Mouse (Mus musculus): ENCODE data around the gene Tcea3. TPM values are rescaled to one million over a fixed set of nuclear protein-coding genes. Genes with fewer than 3 reads are reported as not detected.

Gene Tcea3
- polyA plus RNA-seq, 1 experiment from 2014 or later: 1.2 TPM

- WGBS: 80% methylated on average over 23 of the region's 23 CpGs
- peak overlapping the region; percentile 75; the same call in 1 of the 2 replicates for H3K27ac ChIP-seq (ENCODE audit: low read length)
- ATAC-seq: no peak
Measured at GRCm38 (mm10) chr4:136224677-136225460, 22.7 kb upstream of the Tcea3 start.

GRCm38 (mm10) chr4:136227408-136227807, 20.1 kb upstream of the Tcea3 start:
- Histone ChIP-seq H3K27me3 (ENCODE audit: control insufficient read depth, insufficient read depth, low read depth, low read length) (no peaks in the 10 kb centered on the region), H3K9ac (ENCODE audit: low read depth, low read length) (no peak overlapping the region), H3K4me1 (ENCODE audit: control insufficient read depth, insufficient read depth, low read length) (peaks cover 12% of the 10 kb centered on the region), H3K9me3 (replicated peaks; ENCODE audit: control insufficient read depth, low read length, poor library complexity, severe bottlenecking) (no peaks in the 10 kb centered on the region), H3K36me3 (ENCODE audit: control insufficient read depth, insufficient read depth, low read length) (no peaks in the 10 kb centered on the region), H3K27ac (ENCODE audit: low read length) (no peak overlapping the region), H3K4me3 (ENCODE audit: low read depth, low read length) (no peak overlapping the region), H3K4me2 (ENCODE audit: low read length) (no peak overlapping the region)
- 85% methylated on average over 7 of the region's 7 CpGs for WGBS
- ATAC-seq: no peak

More at GRCm38 (mm10) chr4:136224677-136225460, 22.7 kb upstream of the Tcea3 start:
- Histone ChIP-seq H3K4me2 (ENCODE audit: low read length) (no peak overlapping the region), H3K27me3 (ENCODE audit: control insufficient read depth, insufficient read depth, low read depth, low read length) (no peaks in the 10 kb centered on the region), H3K9ac (ENCODE audit: low read depth, low read length) (no peak overlapping the region), H3K36me3 (ENCODE audit: control insufficient read depth, insufficient read depth, low read length) (no peaks in the 10 kb centered on the region), H3K9me3 (replicated peaks; ENCODE audit: control insufficient read depth, low read length, poor library complexity, severe bottlenecking) (no peaks in the 10 kb centered on the region), H3K4me3 (ENCODE audit: low read depth, low read length) (no peak overlapping the region), H3K4me1 (ENCODE audit: control insufficient read depth, insufficient read depth, low read length) (peaks cover 12% of the 10 kb centered on the region)

DNA sequence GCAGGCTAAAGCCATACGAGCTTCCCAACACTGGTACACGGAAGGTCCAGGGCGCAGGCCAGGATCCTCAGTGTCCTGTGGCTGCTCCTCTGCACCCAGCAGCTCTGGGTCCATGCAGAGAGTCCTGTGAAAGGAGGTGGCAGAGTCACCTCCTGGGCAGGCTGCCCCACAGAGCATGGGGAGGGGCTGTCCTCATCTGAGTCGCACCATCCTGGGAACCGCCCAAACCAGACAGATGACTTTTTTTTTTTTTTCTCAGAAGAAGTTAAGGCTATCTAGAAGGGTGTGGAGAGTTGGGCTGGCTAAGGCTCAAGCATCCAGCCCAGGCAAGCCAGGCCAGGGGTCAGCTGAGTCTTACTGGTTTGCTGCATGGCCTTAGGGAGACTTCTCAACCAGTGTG, 18.9 kb upstream of the Tcea3 start:
- H3K36me3 ChIP-seq (ENCODE audit: control insufficient read depth, insufficient read depth, low read length): no peaks in the 10 kb centered on the region
- no peak overlapping the region for H3K4me3 ChIP-seq (ENCODE audit: low read depth, low read length)
- no peak overlapping the region for H3K27ac ChIP-seq (ENCODE audit: low read length)
- peaks cover 7% of the 10 kb centered on the region for H3K4me1 ChIP-seq (ENCODE audit: control insufficient read depth, insufficient read depth, low read length)
- no peak overlapping the region for H3K9ac ChIP-seq (ENCODE audit: low read depth, low read length)
- H3K4me2 ChIP-seq (ENCODE audit: low read length): no peak overlapping the region
- ATAC-seq: no peak
- H3K27me3 ChIP-seq (ENCODE audit: control insufficient read depth, insufficient read depth, low read depth, low read length): no peaks in the 10 kb centered on the region
- H3K9me3 ChIP-seq (replicated peaks; ENCODE audit: control insufficient read depth, low read length, poor library complexity, severe bottlenecking): no peaks in the 10 kb centered on the region
- 79% methylated on average over 5 of the region's 5 CpGs for WGBS

DNA sequence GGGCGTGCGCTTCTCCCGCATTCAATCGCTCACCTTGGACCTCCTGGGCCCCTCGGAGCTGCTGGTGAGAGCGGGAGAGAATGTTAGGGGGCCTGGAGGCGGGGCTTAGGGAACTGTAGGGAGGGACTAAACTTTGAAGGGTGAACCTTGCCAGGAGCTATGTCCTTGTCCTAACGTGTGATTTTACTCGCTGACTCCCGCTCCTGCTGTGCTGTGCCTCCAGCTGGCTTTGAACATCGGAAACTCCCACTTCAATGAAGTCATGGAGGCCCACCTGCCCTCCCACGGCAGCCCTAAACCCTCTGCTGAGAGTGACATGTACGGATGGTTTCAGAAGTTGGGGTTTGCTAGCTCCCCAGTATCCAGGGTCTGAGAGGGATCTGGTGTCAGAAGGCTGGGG, 8.9 kb upstream of the Tcea3 start:
- WGBS: 29% methylated on average over 13 of the region's 13 CpGs
- Histone ChIP-seq H3K4me2 (ENCODE audit: low read length) (no peak overlapping the region), H3K4me3 (ENCODE audit: low read depth, low read length) (no peak overlapping the region), H3K27ac (ENCODE audit: low read length) (no peak overlapping the region), H3K36me3 (ENCODE audit: control insufficient read depth, insufficient read depth, low read length) (no peaks in the 10 kb centered on the region), H3K9me3 (replicated peaks; ENCODE audit: control insufficient read depth, low read length, poor library complexity, severe bottlenecking) (no peaks in the 10 kb centered on the region), H3K4me1 (ENCODE audit: control insufficient read depth, insufficient read depth, low read length) (no peaks in the 10 kb centered on the region), H3K9ac (ENCODE audit: low read depth, low read length) (no peak overlapping the region), H3K27me3 (ENCODE audit: control insufficient read depth, insufficient read depth, low read depth, low read length) (peaks cover 10% of the 10 kb centered on the region)
- ATAC-seq: no peak

GRCm38 (mm10) chr4:136239111-136239510, 8.4 kb upstream of the Tcea3 start:
- no peaks in the 10 kb centered on the region for H3K4me1 ChIP-seq (ENCODE audit: control insufficient read depth, insufficient read depth, low read length)
- H3K9ac ChIP-seq (ENCODE audit: low read depth, low read length): no peak overlapping the region
- no peak overlapping the region for H3K27ac ChIP-seq (ENCODE audit: low read length)
- ATAC-seq: no peak
- no peak overlapping the region for H3K4me2 ChIP-seq (ENCODE audit: low read length)
- WGBS: 76% methylated on average over 9 of the region's 9 CpGs
- H3K27me3 ChIP-seq (ENCODE audit: control insufficient read depth, insufficient read depth, low read depth, low read length): peaks cover 10% of the 10 kb centered on the region
- H3K36me3 ChIP-seq (ENCODE audit: control insufficient read depth, insufficient read depth, low read length): no peaks in the 10 kb centered on the region
- H3K9me3 ChIP-seq (replicated peaks; ENCODE audit: control insufficient read depth, low read length, poor library complexity, severe bottlenecking): no peaks in the 10 kb centered on the region
- H3K4me3 ChIP-seq (ENCODE audit: low read depth, low read length): no peak overlapping the region

GRCm38 (mm10) chr4:136239622-136240021, 7.9 kb upstream of the Tcea3 start:
- Histone ChIP-seq H3K4me1 (ENCODE audit: control insufficient read depth, insufficient read depth, low read length) (no peaks in the 10 kb centered on the region), H3K36me3 (ENCODE audit: control insufficient read depth, insufficient read depth, low read length) (no peaks in the 10 kb centered on the region), H3K27me3 (ENCODE audit: control insufficient read depth, insufficient read depth, low read depth, low read length) (peaks cover 10% of the 10 kb centered on the region), H3K4me2 (ENCODE audit: low read length) (no peak overlapping the region), H3K4me3 (ENCODE audit: low read depth, low read length) (no peak overlapping the region), H3K9me3 (replicated peaks; ENCODE audit: control insufficient read depth, low read length, poor library complexity, severe bottlenecking) (no peaks in the 10 kb centered on the region), H3K27ac (ENCODE audit: low read length) (no peak overlapping the region), H3K9ac (ENCODE audit: low read depth, low read length) (no peak overlapping the region)
- no peak for ATAC-seq
- WGBS: 26% methylated on average over 8 of the region's 8 CpGs

DNA sequence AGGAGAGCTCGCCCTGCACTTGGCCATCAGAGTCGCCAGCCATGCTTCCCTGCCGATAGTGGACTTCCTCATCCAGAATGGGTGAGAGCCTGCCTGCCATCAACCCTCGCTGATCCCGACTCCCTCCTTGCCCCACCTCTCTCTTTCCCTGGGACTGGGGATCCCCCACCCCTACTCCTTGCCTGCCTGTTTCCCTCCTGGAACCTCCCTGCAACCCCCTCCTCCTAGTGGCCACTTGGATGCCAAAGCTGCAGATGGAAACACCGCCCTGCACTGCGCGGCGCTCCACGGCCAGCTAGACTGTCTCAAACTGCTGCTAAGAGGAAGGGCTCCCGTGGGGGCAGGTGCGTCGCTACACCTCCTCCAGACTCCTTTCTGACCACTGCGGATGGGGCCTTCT, 7.4 kb upstream of the Tcea3 start:
- no peaks in the 10 kb centered on the region for H3K9me3 ChIP-seq (replicated peaks; ENCODE audit: control insufficient read depth, low read length, poor library complexity, severe bottlenecking)
- no peak overlapping the region for H3K4me2 ChIP-seq (ENCODE audit: low read length)
- 66% methylated on average over 14 of the region's 14 CpGs for WGBS
- no peak overlapping the region for H3K27ac ChIP-seq (ENCODE audit: low read length)
- H3K4me3 ChIP-seq (ENCODE audit: low read depth, low read length): no peak overlapping the region
- ATAC-seq: no peak
- H3K36me3 ChIP-seq (ENCODE audit: control insufficient read depth, insufficient read depth, low read length): no peaks in the 10 kb centered on the region
- no peak overlapping the region for H3K9ac ChIP-seq (ENCODE audit: low read depth, low read length)
- no peaks in the 10 kb centered on the region for H3K4me1 ChIP-seq (ENCODE audit: control insufficient read depth, insufficient read depth, low read length)
- peaks cover 10% of the 10 kb centered on the region for H3K27me3 ChIP-seq (ENCODE audit: control insufficient read depth, insufficient read depth, low read depth, low read length)

DNA sequence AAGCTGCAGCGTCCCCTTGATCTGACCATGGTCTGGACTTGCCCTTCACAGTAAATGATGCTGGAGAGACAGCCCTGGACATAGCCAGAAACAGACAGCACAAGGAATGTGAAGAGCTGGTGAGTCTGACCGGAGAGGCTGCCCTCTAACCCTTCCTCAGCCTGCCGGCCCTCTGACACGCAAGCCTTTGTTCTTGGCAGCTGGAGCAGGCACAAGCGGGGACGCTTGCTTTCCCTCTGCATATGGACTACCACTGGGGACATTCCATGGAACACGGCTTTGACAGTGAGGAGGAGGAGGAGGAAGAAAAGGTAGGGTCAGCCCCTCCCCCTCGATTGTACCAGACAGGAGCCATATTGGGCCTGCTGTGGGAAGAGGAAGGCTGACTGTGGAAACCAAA, 6.6 kb upstream of the Tcea3 start:
- Histone ChIP-seq H3K27ac (ENCODE audit: low read length) (no peak overlapping the region), H3K4me3 (ENCODE audit: low read depth, low read length) (no peak overlapping the region), H3K36me3 (ENCODE audit: control insufficient read depth, insufficient read depth, low read length) (no peaks in the 10 kb centered on the region), H3K27me3 (ENCODE audit: control insufficient read depth, insufficient read depth, low read depth, low read length) (peaks cover 16% of the 10 kb centered on the region), H3K4me2 (ENCODE audit: low read length) (no peak overlapping the region), H3K9ac (ENCODE audit: low read depth, low read length) (no peak overlapping the region), H3K4me1 (ENCODE audit: control insufficient read depth, insufficient read depth, low read length) (no peaks in the 10 kb centered on the region), H3K9me3 (replicated peaks; ENCODE audit: control insufficient read depth, low read length, poor library complexity, severe bottlenecking) (no peaks in the 10 kb centered on the region)
- no peak for ATAC-seq
- WGBS: 29% methylated on average over 8 of the region's 8 CpGs

- ATAC-seq: no peak
- Histone ChIP-seq H3K27me3 (ENCODE audit: control insufficient read depth, insufficient read depth, low read depth, low read length) (peaks cover 23% of the 10 kb centered on the region), H3K27ac (ENCODE audit: low read length) (no peak overlapping the region), H3K4me1 (ENCODE audit: control insufficient read depth, insufficient read depth, low read length) (peaks cover under 1% of the 10 kb centered on the region; the same call in 1 of the 2 replicates), H3K4me3 (ENCODE audit: low read depth, low read length) (no peak overlapping the region), H3K9ac (ENCODE audit: low read depth, low read length) (no peak overlapping the region), H3K4me2 (ENCODE audit: low read length) (no peak overlapping the region), H3K36me3 (ENCODE audit: control insufficient read depth, insufficient read depth, low read length) (no peaks in the 10 kb centered on the region), H3K9me3 (replicated peaks; ENCODE audit: control insufficient read depth, low read length, poor library complexity, severe bottlenecking) (no peaks in the 10 kb centered on the region)
- 53% methylated on average over 8 of the region's 8 CpGs for WGBS
Measured at GRCm38 (mm10) chr4:136242065-136242703, 5.3 kb upstream of the Tcea3 start.
